26 mouse cellular contexts compared by ENCODE assay signal in genomic region chr13:112791906-112792305, GRCm38 (mm10).
"Had no signal": no experiment of that assay in that cellular context is flagged by ENCODE, and none has a peak within 500 bp of the region (broad histone marks: within the 10 kb centered on the region; RNA-seq: fewer than 3 reads in every experiment).

No protein-coding gene starts in this region.

- H3K27me3 ChIP-seq: limb, embryonic 12.5 days; limb, embryonic 15.5 days; midbrain, embryonic 13.5 days; neural tube, embryonic 12.5 days; neural tube, embryonic 15.5 days; stomach, embryonic 15.5 days had no signal

- H3K9me3 ChIP-seq: limb, embryonic 12.5 days; limb, embryonic 15.5 days; midbrain, embryonic 13.5 days; neural tube, embryonic 12.5 days; neural tube, embryonic 15.5 days; stomach, embryonic 15.5 days had no signal

- H3K36me3 ChIP-seq: limb, embryonic 12.5 days; limb, embryonic 15.5 days; midbrain, embryonic 13.5 days; neural tube, embryonic 12.5 days; neural tube, embryonic 15.5 days; stomach, embryonic 15.5 days had no signal

- H3K4me1 ChIP-seq: limb, embryonic 12.5 days; limb, embryonic 15.5 days; midbrain, embryonic 13.5 days; neural tube, embryonic 12.5 days; neural tube, embryonic 15.5 days; stomach, embryonic 15.5 days had no signal

- H3K4me2 ChIP-seq: limb, embryonic 12.5 days; limb, embryonic 15.5 days; liver, embryonic 11.5 days; lung, embryonic 14.5 days; midbrain, embryonic 13.5 days; neural tube, embryonic 12.5 days; neural tube, embryonic 15.5 days; stomach, embryonic 15.5 days had no signal

- H3K9ac ChIP-seq: limb, embryonic 12.5 days; limb, embryonic 15.5 days; liver, embryonic 14.5 days; liver, postnatal 0 days; lung, embryonic 14.5 days; midbrain, embryonic 13.5 days; neural tube, embryonic 12.5 days; neural tube, embryonic 15.5 days; stomach, embryonic 15.5 days had no signal

- ATAC-seq: liver, postnatal 0 days; lung, postnatal 0 days; midbrain, embryonic 13.5 days had no signal

- H3K4me3 ChIP-seq: layer of hippocampus, adult 2 months; left cerebral cortex, adult 2 months; limb, embryonic 12.5 days; limb, embryonic 15.5 days; midbrain, embryonic 13.5 days; neural tube, embryonic 12.5 days; neural tube, embryonic 15.5 days; stomach, embryonic 15.5 days had no signal

- DNase-seq: kidney, adult 18-20 months; kidney, adult 9 months; kidney, postnatal 25 days; layer of hippocampus, adult 9-11 months; layer of hippocampus, postnatal 36 days; left cerebral cortex, postnatal 4 days; liver, postnatal 0 days; lung, embryonic 14.5 days; right cerebral cortex, adult 18-20 months; right cerebral cortex, postnatal 25 days; spleen, adult 18-20 months; thymus, adult 18-20 months; thymus, postnatal 36 days had no signal

- H3K27ac ChIP-seq: kidney, postnatal 0 days; layer of hippocampus, adult 2 months; left cerebral cortex, adult 2 months; limb, embryonic 12.5 days; limb, embryonic 15.5 days; liver, embryonic 14.5 days; macrophage; midbrain, embryonic 13.5 days; neural tube, embryonic 12.5 days; neural tube, embryonic 15.5 days; stomach, embryonic 15.5 days had no signal
